Mouse (Mus musculus): ENCODE measurements around the gene Slamf9.

Slamf9 gene

DNA sequence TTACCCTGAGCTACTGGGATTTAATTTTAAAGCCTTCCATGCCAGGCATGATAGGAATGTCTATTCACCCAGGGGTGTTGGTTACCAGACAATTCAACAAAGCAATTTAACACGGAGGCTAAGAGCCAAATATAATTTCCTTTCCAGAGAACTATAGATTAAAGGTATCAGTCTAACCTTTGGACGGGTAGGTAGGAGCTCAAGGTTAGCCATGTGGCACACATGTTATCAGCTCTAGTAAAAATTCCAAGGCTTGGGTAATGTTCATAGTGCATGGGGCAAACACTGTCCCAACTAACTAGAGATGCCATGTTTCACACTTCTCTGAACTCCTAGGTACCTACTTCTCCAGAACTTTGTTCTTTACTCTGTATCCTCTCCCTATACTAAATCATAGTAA is 13.6 kb upstream of the Slamf9 start:
- DNase-seq (ENCODE audit: low read depth, low spot score), result no peak

DNA sequence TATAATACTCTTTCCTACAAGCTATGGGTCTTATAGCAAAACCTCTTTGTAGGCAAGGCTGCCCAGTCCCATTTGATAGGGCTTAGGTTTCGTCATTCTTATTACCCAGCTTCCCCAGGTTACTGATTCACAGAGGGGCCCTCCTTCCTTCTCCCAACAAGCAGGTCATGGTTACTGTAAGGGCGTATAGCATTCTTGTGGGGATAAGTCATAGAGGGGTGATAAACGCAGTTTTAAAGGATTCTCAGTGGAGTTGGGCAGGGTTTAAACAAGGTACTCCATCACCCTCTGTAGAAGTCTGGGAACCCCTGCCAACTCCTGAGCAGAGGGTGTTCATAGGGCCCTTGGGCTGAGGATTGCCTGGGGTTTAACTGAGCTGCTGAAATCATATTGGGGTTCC is 12.6 kb upstream of the Slamf9 start:
- no peak for DNase-seq (ENCODE audit: low read depth, low spot score)

DNA sequence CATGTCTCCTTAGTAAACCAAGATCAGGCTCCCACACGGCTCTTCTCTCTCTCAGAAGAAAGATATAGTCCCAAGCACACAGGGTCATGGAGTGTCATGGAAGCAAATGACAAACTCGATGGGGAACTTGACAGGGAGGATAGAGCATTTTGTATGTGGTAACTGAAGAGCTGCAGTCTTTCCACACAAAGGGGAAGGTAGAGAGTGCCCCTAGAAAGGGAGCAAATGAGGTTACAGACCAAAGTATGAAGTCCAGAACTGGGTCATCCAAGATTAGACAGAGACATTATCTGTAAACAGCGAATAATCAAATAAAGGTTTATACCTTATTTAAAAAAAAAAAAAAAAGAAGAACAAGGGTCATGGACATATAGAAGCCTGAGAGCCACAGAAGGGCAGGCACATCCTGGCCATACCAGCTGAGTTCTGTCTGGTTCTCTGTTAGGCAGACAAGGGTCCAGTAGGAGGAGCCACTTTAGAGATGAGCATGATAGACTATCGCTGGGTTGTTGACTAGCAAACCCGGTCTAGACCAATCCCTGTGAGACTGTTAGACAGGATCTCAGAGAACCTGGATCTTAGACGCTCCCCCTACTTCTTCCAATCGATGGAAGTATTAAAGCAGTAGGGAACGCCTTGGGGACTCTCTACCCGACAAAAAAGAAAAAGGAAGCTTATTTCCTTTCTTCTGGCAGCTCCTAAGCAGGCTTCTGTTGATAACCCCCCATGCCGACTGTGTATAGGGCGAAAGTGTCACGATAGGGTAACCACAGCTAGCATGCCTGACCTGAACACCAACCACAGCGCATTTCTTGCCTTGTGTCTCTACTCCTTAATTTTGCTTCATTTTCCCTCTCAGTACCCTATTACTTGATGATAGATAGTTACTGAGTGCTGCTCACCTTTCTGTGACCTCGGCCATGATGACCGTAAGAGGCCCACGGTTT is 11.5 kb upstream of the Slamf9 start:
- DNase-seq (ENCODE audit: low read depth, low spot score), result no peak

DNA sequence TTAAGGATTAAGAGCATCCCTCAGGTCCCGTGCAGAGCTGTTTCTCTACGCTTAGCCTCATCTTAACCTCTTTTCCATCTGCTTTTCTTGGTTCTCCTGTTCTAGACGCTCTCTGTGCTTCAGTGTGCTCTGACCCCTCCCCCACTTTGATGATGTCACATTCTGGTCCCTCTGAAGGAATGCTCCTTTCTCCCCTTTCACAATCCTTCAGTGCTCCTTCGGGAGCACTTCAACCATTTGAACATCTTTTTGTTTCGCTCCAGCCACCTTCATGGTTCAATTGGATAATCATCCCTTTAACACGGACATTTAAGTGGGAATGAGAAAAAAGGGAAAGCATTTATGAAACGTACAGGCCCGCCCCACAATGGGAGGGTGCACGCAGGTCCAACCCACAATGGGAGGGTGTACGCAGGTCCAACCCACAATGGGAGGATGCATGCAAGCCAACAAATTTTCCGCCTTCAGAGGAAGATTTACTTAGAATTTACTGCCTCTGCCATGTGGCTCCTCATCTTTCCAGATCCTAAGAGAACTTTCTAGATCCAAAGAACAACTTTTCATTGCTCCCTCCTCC is 6.8 kb upstream of the Slamf9 start:
- no peak for DNase-seq (ENCODE audit: low read depth, low spot score)

DNA sequence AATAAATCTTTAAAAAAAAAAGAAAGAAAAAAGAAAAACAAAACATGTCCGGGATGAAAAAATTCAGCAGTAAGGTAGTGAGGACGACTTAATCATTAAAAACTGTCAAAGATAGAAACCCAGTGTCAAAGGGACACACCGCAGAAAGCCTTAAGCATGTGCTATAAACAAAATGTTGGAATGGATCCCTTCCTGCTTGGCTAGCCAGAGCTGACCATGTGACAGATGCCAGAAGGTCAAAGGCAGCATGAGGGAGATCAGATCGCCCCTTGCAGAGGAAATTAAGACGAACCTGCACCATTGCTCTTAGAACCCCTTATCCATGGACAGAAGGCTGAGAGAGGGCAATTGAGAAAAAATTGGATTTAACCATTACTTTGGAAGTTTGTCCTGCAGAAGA is 5.8 kb upstream of the Slamf9 start:
- no peak for DNase-seq (ENCODE audit: low read depth, low spot score)

DNA sequence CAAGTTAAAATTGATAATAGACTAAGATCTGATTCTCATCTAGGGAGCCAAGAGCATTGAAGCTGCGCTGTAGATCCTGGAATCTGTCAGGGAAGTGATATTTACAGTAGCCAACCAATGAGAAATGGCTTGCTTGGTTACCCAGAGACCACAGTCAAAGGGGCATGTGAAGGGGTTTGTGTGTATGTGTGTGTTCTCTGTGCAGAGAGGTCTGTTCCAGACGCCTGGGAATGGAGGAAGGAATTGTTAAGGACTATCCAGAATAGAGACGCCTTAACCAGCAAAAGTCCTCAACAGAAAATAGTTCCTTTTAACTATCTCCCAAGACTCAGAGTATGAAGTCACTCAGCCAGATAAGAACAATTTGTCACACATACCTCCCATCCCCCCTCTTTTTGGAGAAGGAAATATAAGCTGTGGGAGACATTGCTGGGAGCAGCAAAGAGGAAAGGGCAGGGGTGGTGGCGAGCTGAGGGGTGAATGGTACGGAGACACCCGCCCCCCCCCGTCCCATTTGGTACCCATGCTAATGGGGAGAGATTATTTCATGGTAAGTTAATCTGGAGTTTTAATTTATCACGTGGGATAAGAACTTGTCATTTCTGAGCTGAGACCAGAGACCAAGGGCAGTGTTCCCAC is 5.2 kb upstream of the Slamf9 start:
- no peak for DNase-seq (ENCODE audit: low read depth, low spot score)

DNA sequence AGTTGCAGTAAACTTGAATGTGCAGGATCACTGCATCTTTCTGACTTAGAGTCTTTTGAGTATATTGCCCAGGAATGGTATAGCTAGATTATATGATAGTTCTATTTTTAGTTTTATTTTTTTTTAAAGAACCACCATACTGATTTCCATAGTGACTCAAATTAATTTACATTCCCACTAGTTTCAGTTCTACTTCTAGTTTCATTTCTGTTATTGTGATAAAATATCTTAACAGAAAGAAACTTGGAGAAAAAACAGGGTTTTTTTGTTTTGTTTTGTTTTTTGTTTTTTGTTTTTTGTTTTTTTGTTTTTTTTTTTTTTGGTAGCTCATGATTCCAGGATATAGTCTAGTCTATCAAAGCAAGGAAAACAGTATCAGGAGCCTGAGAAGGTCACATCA is 2.2 kb upstream of the Slamf9 start:
- DNase-seq (ENCODE audit: low read depth, low spot score), result no peak

DNA sequence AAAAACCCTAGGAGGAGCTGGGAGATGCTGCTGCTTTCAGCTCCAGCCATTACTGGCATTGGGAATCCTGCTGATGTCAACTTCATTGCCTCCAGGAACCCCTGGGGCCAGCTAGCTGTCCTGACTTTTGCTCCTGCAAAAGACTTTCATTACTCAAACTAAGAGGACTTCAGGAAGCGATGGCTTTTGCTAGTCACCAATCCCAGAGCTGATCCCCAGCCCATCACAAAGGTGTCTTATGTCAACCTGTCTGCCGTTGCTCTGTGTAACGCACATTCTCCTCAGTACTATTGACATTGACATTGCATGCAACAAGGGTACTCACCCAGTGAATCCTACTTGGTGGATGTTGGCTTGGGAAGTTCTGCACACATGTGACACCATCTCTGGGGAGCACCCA is 962 bp upstream of the Slamf9 start:
- DNase-seq (ENCODE audit: low read depth, low spot score), result no peak

DNA sequence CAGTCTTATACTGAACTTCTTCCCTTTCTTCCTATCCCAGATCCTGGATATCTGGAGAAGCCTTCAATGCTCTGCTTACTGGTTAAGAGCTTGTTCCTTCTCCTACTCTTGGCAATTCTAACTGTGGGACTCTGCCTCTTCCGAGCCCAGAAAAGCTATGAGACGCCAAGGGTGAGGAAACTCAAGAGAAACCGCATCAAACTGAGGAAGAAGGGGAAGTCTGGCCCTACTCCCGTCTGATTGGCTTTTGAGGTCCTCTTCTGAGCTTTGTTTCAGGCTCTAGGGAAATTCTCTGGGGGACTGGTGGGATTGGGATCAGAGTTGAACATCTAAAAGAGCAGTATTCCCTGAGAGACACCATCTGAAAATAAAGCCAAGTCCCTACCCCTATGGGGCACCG is 2.9 kb downstream of the Slamf9 start:
- no peak for DNase-seq (ENCODE audit: low read depth, low spot score)

DNA sequence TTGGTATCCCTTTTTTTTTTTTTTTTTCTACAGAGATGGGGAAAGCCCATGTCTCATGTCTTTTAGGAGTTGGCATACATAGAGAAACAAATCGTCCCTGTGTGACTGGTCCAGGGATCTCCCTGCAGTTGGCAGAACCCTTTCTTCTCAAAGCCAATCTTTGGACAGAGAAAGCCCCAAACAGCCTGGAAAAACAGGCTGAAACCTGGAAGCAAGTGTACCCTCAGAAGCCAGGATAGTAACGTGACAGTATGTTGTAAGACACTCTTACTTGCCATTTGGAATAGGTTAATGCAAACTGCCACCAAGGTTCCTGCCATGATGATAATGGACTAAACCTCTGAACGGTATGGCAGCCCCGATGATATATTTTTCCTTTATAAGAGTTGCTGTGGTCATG is 5.2 kb downstream of the Slamf9 start:
- no peak for DNase-seq (ENCODE audit: low read depth, low spot score)

DNA sequence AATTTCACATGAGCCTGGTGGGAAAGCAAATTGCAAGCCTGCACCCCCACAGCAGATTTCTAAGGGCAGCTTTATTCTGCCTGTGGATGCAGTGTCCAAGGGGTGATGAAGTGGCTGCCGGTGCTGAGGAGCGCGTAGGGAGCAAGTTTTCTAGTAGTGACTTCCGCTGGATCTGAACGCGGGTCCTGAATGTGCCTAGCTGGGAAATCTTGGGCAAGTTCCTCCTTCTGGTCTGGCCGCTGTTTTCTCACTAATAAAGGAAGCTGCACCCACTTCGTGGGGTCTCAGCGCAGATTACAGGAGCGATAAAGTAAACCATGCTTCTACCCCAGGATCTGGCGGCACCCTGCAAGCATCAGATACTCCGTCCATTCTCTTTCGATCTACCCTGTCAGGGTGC is 6.0 kb downstream of the Slamf9 start:
- no peak for DNase-seq (ENCODE audit: low read depth, low spot score)

DNA sequence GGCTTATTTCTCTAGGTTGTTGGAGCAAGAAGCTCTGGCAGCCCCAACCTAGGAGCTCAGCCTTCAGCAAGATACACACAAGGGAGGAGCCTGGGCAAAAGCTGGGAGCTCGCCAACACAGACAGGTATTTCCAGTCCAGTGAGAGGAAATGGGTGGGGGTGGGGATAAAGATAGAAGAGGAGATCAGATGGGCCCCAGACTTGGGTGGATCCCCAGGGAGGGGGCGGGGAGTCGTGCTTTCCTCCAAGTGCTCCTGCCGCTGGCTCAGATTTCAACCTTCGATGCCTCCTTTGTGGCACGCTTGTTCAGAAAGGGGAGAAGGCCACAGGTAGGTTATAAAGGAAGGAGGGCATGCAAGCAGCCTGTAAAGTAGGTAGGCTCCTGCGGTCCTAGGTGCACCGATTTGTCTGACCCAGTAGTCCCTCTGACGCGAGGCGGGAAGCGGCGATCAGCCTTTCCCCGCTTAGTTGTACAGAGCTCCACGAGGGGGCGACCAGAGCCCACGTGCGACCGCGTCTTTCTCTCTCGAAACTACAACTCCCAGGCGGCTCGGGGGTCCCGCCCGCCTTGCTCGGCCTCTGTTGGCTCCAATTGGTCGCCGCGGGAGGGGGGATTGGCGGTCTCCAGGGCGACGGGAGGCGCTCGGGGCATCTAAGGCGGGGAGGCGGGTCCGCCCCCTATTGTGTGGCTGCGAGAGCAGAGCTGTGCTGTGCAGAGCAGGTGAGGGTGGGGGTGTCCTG is 6.6 kb downstream of the Slamf9 start, which contains the start of gene Igsf9:
Igsf9 (plus strand) TSS at position 249 of the 741 bp plus-strand sequence.
- peak; percentile 89 for DNase-seq (ENCODE audit: low read depth, low spot score)

DNA sequence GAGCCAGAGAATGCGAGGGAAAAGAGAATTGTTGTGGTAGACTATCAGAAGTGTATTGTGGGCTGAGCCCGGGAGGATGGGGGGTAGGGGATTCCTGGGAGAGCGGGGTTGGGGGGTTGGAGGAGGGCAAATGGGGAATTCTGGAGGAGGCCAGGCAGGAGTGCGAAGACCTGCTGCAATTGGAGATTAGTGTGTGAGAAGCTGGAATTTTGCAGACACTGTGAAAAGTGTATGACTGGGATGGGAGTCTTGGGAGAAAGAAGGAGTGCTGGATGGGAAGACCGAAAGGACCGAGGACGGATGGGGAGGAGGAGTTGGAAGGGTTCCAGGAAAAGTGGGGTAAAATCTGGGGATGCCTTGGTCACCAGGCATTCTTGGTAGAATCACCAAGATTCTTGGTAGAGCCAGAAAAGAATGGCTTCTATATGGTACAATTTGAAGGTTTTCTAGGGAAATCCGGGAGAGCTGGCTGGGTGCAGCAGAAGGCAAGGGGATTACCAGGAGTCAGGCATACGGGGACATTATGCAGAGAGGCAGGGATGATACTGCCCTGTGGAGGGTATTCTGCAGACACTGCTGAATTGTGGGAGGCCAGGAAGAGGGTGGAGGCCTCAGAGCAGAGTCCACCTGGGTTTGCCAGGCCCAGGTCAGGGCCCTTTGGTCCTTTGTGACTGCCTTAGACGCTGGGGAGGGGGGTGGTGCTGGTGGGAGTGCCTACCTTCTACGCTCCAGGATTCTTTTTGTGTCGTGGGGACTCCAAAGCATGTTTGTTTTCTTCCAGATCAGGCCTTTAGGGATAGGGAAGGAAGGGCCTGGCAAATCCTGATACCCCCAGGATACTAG is 7.6 kb downstream of the Slamf9 start:
- DNase-seq (ENCODE audit: low read depth, low spot score), result no peak

DNA sequence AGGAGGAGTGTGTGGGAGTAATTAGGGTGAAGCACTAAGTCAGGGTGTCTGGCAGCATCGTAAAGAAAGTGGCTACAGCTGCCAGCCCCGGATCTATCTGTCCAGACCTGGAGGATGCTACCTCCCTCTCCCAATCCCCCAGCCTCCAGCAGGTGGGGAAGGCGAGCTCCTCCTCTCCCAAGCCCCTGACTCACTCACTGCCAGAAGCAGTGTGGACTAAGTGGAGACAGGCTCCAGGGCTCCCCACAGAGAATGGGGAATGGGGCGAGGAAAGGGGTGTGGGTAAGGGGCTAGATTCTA is 8.2 kb downstream of the Slamf9 start:
- DNase-seq (ENCODE audit: low read depth, low spot score), result no peak

DNA sequence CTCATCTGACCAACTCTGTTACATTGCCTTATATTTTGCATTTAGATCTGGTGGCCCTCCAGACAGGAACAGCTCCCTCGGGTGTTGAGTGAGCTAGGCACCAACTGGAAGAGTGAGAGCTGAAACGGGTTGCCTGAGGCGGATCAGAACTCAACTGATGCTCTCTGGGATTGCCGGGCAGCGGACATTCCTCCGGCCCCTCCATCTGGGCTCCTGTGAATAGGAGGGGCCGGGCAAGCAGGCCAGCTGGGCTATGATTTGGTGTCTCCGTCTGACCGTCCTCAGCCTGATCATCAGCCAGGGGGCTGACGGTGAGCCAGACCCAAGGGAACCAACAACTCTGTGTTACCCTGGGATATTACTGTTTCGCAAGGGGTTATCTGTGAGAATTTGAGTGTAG is 9.1 kb downstream of the Slamf9 start:
- no peak for DNase-seq (ENCODE audit: low read depth, low spot score)

DNA sequence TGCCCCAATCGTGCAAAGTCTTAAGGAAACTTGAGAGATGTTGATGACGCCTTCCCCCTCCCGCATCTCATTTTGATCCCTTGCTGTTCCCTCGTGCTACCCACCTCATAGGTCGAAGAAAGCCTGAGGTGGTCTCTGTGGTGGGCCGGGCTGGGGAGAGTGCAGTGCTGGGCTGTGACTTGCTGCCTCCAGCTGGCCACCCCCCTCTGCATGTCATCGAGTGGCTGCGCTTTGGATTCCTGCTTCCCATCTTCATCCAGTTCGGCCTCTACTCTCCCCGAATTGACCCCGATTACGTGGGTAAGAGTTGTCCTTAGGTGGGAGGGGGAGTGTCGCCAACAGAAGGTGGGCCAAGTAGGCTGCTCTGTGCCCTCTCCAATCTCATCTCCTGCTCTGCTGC is 9.5 kb downstream of the Slamf9 start:
- DNase-seq (ENCODE audit: low read depth, low spot score), result no peak

DNA sequence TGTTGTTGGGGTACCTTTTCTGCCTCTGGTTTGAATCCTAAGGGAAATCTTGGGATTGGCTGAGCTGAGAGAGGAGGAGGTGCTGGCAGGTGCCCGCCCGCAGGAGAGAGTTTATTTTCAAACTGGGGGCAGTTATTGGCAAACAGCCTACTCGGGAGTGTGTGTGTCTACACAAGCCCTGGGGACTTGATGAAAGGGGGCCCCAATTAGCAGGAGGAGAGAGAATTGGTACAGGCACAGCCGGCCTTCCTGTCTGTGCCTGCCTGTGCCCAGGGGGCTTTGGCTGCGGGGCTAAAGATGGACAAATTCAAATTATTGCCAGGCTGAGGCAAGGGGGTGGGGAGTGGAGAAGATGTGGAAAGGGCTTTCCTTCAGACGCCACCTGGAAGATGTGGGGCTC is 10.7 kb downstream of the Slamf9 start:
- DNase-seq (ENCODE audit: low read depth, low spot score), result no peak

DNA sequence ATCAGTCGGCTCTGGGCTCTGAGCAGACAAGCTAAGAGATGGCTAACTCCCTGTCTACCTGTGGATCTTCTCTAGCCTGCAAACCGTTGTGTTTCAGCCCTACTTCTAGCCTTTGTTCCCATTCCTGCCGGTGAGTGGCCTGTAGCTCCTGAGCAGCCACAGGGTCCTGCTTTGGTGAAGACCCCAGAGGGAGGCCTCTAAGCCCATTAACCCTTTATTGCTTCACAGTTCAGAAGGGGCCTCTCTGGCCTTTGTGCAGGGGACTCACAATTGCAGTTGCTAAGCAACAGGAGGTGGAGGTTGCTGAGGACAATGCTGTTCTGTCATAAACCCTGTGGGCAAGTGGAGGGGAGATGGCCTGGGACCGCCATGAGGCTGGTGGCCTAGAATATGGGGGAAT is 11.1 kb downstream of the Slamf9 start:
- DNase-seq (ENCODE audit: low read depth, low spot score), result no peak

DNA sequence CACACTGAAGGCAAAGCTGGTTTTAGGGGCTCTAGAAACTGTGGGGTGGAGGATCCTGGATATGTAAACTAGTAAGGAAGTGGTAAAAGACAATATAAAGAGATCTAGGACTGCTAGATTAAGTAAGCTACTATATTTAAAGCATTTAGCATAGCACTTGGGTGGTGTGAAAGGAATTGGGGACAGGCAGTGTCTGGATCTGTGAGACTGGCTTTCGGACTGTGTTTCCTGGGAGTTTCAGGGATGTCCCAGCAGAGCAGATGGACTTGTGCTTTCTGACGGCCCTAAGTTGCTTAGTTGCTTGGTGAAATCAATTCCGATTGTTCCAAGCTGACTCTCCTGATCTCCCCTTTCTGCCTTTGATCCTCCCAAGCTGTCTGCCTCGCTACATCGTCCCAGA is 11.5 kb downstream of the Slamf9 start:
- no peak for DNase-seq (ENCODE audit: low read depth, low spot score)

DNA sequence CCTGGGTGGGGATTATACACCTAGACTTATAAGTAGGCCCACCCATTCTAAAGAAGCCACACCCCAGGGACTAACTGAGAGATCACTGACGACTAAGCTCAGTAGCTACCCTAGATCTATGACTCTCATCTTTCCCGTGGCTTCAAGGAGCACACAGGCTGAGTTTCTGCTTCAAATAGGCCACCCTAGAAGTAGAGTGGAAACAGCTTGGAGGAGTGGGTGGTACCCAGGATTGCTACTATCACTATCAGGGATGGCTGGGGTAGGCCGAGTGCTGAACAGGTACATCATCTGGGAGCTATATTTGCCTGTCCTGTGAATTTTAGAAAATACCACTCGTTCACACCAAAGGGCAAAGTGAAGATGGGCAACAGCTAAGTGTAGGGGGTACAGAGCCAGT is 12.7 kb downstream of the Slamf9 start:
- DNase-seq (ENCODE audit: low read depth, low spot score), result no peak

DNA sequence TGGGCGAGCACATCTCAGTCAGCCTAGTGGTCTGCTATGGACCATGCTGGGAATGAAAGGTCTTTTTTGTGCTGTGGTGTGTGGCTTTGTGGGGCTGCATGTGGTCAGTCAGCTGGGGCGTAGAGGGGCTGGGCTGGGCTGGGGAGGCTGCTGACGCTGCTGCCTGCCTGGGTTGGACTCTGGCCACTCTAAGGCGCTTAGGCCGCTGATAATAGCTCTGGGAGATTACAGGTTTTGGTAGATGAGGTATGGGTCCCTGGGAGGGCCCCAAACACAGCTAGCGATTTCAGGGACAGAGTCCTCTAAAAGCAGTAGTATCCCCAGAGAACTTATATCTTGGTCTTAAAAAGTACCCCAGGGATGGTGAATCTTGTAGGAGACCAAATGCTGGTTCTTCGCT is 13.7 kb downstream of the Slamf9 start:
- DNase-seq (ENCODE audit: low read depth, low spot score), result no peak
